Mouse (Mus musculus) testis, adult 2 months (tissue): ENCODE measurements around the gene Tex19.1. TPM values are rescaled to one million over a fixed set of nuclear protein-coding genes. Genes with fewer than 3 reads are reported as not detected.
"Not testable (repeated sequence)": the region's sequence is repeated elsewhere in the genome, so short reads cannot be mapped to it uniquely, and the experiment has no call there.

Experiments
- H3K27ac ChIP-seq: fragments of 200-500 bp; 2 replicates; pipeline ENCODE4 v1.5.1; 2012; ENCODE audit warnings: low read depth, low read length; ENCODE audit not compliant: control insufficient read depth, insufficient read depth
- H3K27me3 ChIP-seq: fragments of 200-500 bp; 2 replicates; pipeline ENCODE4 v1.6.1; 2012; ENCODE audit warnings: mild to moderate bottlenecking, low read length, moderate library complexity; ENCODE audit not compliant: control insufficient read depth, insufficient read depth
- H3K36me3 ChIP-seq: fragments of 200-500 bp; 2 replicates; pipeline ENCODE4 v1.6.1; 2012; ENCODE audit warnings: mild to moderate bottlenecking, low read length; ENCODE audit not compliant: control insufficient read depth, insufficient read depth
- H3K4me1 ChIP-seq: fragments of 200-500 bp; 2 replicates; pipeline ENCODE4 v1.6.1; 2012; ENCODE audit warnings: low read length; ENCODE audit not compliant: control insufficient read depth, insufficient read depth
- H3K4me3 ChIP-seq: fragments of 200-500 bp; 2 replicates; pipeline ENCODE4 v1.5.1; 2012; ENCODE audit warnings: low read depth, mild to moderate bottlenecking, low read length, moderate library complexity, mixed read lengths; ENCODE audit not compliant: control insufficient read depth
- CTCF ChIP-seq: fragments of 200-500 bp; IDR thresholded peaks from 2 replicates; pipeline ENCODE4 v1.5.1; 2012; ENCODE audit warnings: low read depth, mild to moderate bottlenecking, inconsistent platforms, low read length, moderate library complexity; ENCODE audit not compliant: control insufficient read depth, insufficient read depth, insufficient replicate concordance
- POLR2A ChIP-seq: fragments of 200-500 bp; IDR thresholded peaks from 2 replicates; pipeline ENCODE4 v1.6.1; 2012; ENCODE audit warnings: low read depth, mild to moderate bottlenecking, inconsistent platforms, low read length, moderate library complexity; ENCODE audit not compliant: control insufficient read depth
- polyA plus RNA-seq: library from polyadenylated mRNA; depleted of rRNA; stranded (reverse); fragments of >200 nt; gene quantifications from 2 replicates; pipeline ENCODE4 v1.2.3, GENCODE M21; 2012; rRNA removed

Gene Tex19.1
- 11.7 and 16.1 TPM in 2 replicates for polyA plus RNA-seq

GRCm38 (mm10) chr11:121145865-121146264, at the start of gene Tex19.1:
Gene Tex19.1, plus strand, starts transcription at chr11:121146143.
- H3K4me3 ChIP-seq, result peak within 1 kb of the TSS; percentile 66
- no peaks in the 10 kb centered on the region; the same call in 1 of the 2 replicates for H3K4me1 ChIP-seq
- no peaks in the 10 kb centered on the region for H3K27me3 ChIP-seq
- no peak for TF ChIP-seq CTCF
- TF ChIP-seq POLR2A, result peak; percentile 98
- no peaks in the 10 kb centered on the region; the same call in 1 of the 2 replicates for H3K36me3 ChIP-seq
- H3K27ac ChIP-seq, result peak within 1 kb of the TSS; percentile 14; the same call in 1 of the 2 replicates

GRCm38 (mm10) chr11:121099762-121100161, 46.2 kb upstream of the Tex19.1 start:
- H3K27me3 ChIP-seq, result no peaks in the 10 kb centered on the region
- no peak overlapping the region for H3K27ac ChIP-seq
- H3K4me3 ChIP-seq, result no peak overlapping the region
- TF ChIP-seq POLR2A, result no peak
- TF ChIP-seq CTCF, result no peak
- no peaks in the 10 kb centered on the region for H3K36me3 ChIP-seq
- H3K4me1 ChIP-seq, result peaks cover under 1% of the 10 kb centered on the region

GRCm38 (mm10) chr11:121100692-121101091, 45.3 kb upstream of the Tex19.1 start:
- no peak for TF ChIP-seq POLR2A
- H3K4me3 ChIP-seq, result no peak overlapping the region
- H3K36me3 ChIP-seq, result no peaks in the 10 kb centered on the region
- H3K27me3 ChIP-seq, result no peaks in the 10 kb centered on the region
- 0 out of 2 replicates have a peak overlapping the region, but pooled peaks have one; percentile 16 for H3K27ac ChIP-seq
- peaks cover 4% of the 10 kb centered on the region for H3K4me1 ChIP-seq

- TF ChIP-seq POLR2A, result no peak
- TF ChIP-seq CTCF, result no peak
- H3K36me3 ChIP-seq, result no peaks in the 10 kb centered on the region
- H3K27me3 ChIP-seq, result no peaks in the 10 kb centered on the region
- peaks cover 4% of the 10 kb centered on the region for H3K4me1 ChIP-seq
- no peak overlapping the region for H3K27ac ChIP-seq
- no peak overlapping the region for H3K4me3 ChIP-seq
Measured at GRCm38 (mm10) chr11:121101124-121101805, 44.7 kb upstream of the Tex19.1 start.

GRCm38 (mm10) chr11:121107242-121107641, 38.7 kb upstream of the Tex19.1 start:
- H3K36me3 ChIP-seq, H3K4me3 ChIP-seq, H3K27ac ChIP-seq, H3K4me1 ChIP-seq, H3K27me3 ChIP-seq: not testable (repeated sequence)

- peaks cover 6% of the 10 kb centered on the region for H3K4me1 ChIP-seq
- 0 out of 2 replicates have a peak overlapping the region, but pooled peaks have one; percentile 42 for H3K27ac ChIP-seq
- H3K36me3 ChIP-seq, result no peaks in the 10 kb centered on the region
- TF ChIP-seq POLR2A (no peak), CTCF (no peak)
- H3K27me3 ChIP-seq, result no peaks in the 10 kb centered on the region
- no peak overlapping the region for H3K4me3 ChIP-seq
Measured at GRCm38 (mm10) chr11:121108061-121108460, 37.9 kb upstream of the Tex19.1 start.

GRCm38 (mm10) chr11:121109986-121110385, 36.0 kb upstream of the Tex19.1 start:
- TF ChIP-seq CTCF (no peak), POLR2A (no peak)
- no peak overlapping the region for H3K27ac ChIP-seq
- H3K4me3 ChIP-seq, result no peak overlapping the region
- no peaks in the 10 kb centered on the region for H3K36me3 ChIP-seq
- peaks cover 3% of the 10 kb centered on the region for H3K4me1 ChIP-seq
- no peaks in the 10 kb centered on the region for H3K27me3 ChIP-seq

GRCm38 (mm10) chr11:121111051-121111450, 34.9 kb upstream of the Tex19.1 start:
- peaks cover 2% of the 10 kb centered on the region; the same call in 1 of the 2 replicates for H3K4me1 ChIP-seq
- no peak overlapping the region for H3K27ac ChIP-seq
- no peak for TF ChIP-seq POLR2A
- no peak for TF ChIP-seq CTCF
- H3K4me3 ChIP-seq, result no peak overlapping the region
- H3K36me3 ChIP-seq, result no peaks in the 10 kb centered on the region
- H3K27me3 ChIP-seq, result no peaks in the 10 kb centered on the region
